Mouse (Mus musculus) stomach, postnatal 0 days (tissue): ENCODE measurements at regions not wholly inside any gene's neighbourhood (a gene's known extent, or its start where the extent isn't known, plus 50 kb on each side); places are given as distances from the start of the nearest gene placed in this dataset.

Experiments used
- ATAC-seq: fragments of 200-750 bp; cut with Nextera tagmentation; 2 replicates; pipeline ENCODE4 v1.8.0; 2017; ENCODE audit not compliant: low FRiP score, low TSS enrichment
- DNase-seq: peaks from one replicate; pipeline ENCODE4 v3.0.0-alpha.2; 2016; ENCODE audit warnings: low spot score
- H3K27ac ChIP-seq: fragments of 300-500 bp; sonication (generic); replicated peaks from 2 replicates; pipeline ENCODE4 v1.5.1; 2014; ENCODE audit warnings: mild to moderate bottlenecking, control low read depth
- H3K27me3 ChIP-seq: fragments of 300-500 bp; sonication (generic); 2 replicates; pipeline ENCODE4 v1.6.1; 2014; ENCODE audit warnings: low read length; ENCODE audit not compliant: control insufficient read depth, insufficient read depth
- H3K36me3 ChIP-seq: fragments of 300-500 bp; sonication (generic); 2 replicates; pipeline ENCODE4 v1.6.1; 2014; ENCODE audit warnings: low read length, mixed read lengths; ENCODE audit not compliant: control insufficient read depth, insufficient read depth
- H3K4me1 ChIP-seq: fragments of 300-500 bp; sonication (generic); replicated peaks from 2 replicates; pipeline ENCODE4 v1.6.1; 2014; ENCODE audit warnings: antibody characterized with exemption; ENCODE audit not compliant: control insufficient read depth, insufficient read depth
- H3K4me2 ChIP-seq: fragments of 300-500 bp; sonication (generic); replicated peaks from 2 replicates; pipeline ENCODE4 v1.6.1; 2014; ENCODE audit warnings: low read depth, mild to moderate bottlenecking, control low read depth, moderate library complexity
- H3K4me3 ChIP-seq: fragments of 300-500 bp; sonication (generic); 2 replicates; pipeline ENCODE4 v1.5.1; 2014; ENCODE audit warnings: low read depth, low read length, control low read depth
- H3K9ac ChIP-seq: fragments of 300-500 bp; sonication (generic); 2 replicates; pipeline ENCODE4 v1.6.1; 2014; ENCODE audit warnings: mild to moderate bottlenecking, low read length, control low read depth, mixed read lengths
- H3K9me3 ChIP-seq: fragments of 300-500 bp; sonication (generic); 2 replicates; pipeline ENCODE4 v1.6.1; 2016; ENCODE audit warnings: low read length; ENCODE audit not compliant: control insufficient read depth
- CTCF ChIP-seq: IDR thresholded peaks from 2 replicates; pipeline ENCODE4 v1.5.1; 2016; ENCODE audit warnings: antibody characterized with exemption, low read depth, mild to moderate bottlenecking, moderate library complexity
- EP300 ChIP-seq: optimal IDR thresholded peaks from 2 replicates; pipeline ENCODE3; 2016; ENCODE audit warnings: antibody characterized with exemption
- WGBS: fragments of 180-500 bp; shearing (Covaris S2); extraction: QIAGEN DNeasy Blood & Tissue Kit; methylation state at CpG from one replicate; pipeline ENCODE4 v1.1.7; 2014; 5-methylcytosine and 5-hydroxymethylcytosine counted together

- no peaks in the 10 kb centered on the region for H3K27me3 ChIP-seq
- 84% methylated on average over 1 of the region's 1 CpGs for WGBS
- no peak for DNase-seq
- no peak overlapping the region for H3K4me2 ChIP-seq
- H3K36me3 ChIP-seq, result no peaks in the 10 kb centered on the region
- no peak overlapping the region for H3K27ac ChIP-seq
- TF ChIP-seq EP300, result no peak
- no peak for TF ChIP-seq CTCF
- no peak for ATAC-seq
- no peak overlapping the region for H3K4me3 ChIP-seq
- H3K9ac ChIP-seq, result no peak overlapping the region
- H3K4me1 ChIP-seq, result no peaks in the 10 kb centered on the region
- H3K9me3 ChIP-seq, result no peaks in the 10 kb centered on the region
Measured at GRCm38 (mm10) chr3:16888132-16888531, 881.9 kb upstream of the Gm5150 start.

- TF ChIP-seq EP300 (no peak), CTCF (no peak)
- no peak overlapping the region for H3K4me2 ChIP-seq
- H3K9ac ChIP-seq, result no peak overlapping the region
- H3K4me3 ChIP-seq, result no peak overlapping the region
- no peaks in the 10 kb centered on the region for H3K27me3 ChIP-seq
- H3K9me3 ChIP-seq, result no peaks in the 10 kb centered on the region
- WGBS, result 63% methylated on average over 2 of the region's 2 CpGs
- no peak overlapping the region for H3K27ac ChIP-seq
- no peak for ATAC-seq
- DNase-seq, result no peak
- H3K36me3 ChIP-seq, result no peaks in the 10 kb centered on the region
- H3K4me1 ChIP-seq, result no peaks in the 10 kb centered on the region
Measured at GRCm38 (mm10) chr3:16872337-16873117, 866.3 kb upstream of the Gm5150 start.

- no peak overlapping the region for H3K27ac ChIP-seq
- no peak overlapping the region for H3K4me3 ChIP-seq
- WGBS, result 38% methylated on average over 1 of the region's 1 CpGs
- TF ChIP-seq CTCF, result no peak
- TF ChIP-seq EP300, result no peak
- H3K4me1 ChIP-seq, result no peaks in the 10 kb centered on the region
- DNase-seq, result no peak
- no peak for ATAC-seq
- no peaks in the 10 kb centered on the region for H3K9me3 ChIP-seq
- H3K27me3 ChIP-seq, result no peaks in the 10 kb centered on the region
- no peak overlapping the region for H3K4me2 ChIP-seq
- no peak overlapping the region for H3K9ac ChIP-seq
- no peaks in the 10 kb centered on the region for H3K36me3 ChIP-seq
Measured at GRCm38 (mm10) chr3:16860034-16860433, 853.8 kb upstream of the Gm5150 start.

- H3K4me1 ChIP-seq, result no peaks in the 10 kb centered on the region
- no peaks in the 10 kb centered on the region for H3K27me3 ChIP-seq
- H3K4me3 ChIP-seq, result no peak overlapping the region
- TF ChIP-seq CTCF, result no peak
- no peak for TF ChIP-seq EP300
- DNase-seq (no peak), ATAC-seq (no peak)
- H3K27ac ChIP-seq, result no peak overlapping the region
- H3K4me2 ChIP-seq, result no peak overlapping the region
- H3K9me3 ChIP-seq, result no peaks in the 10 kb centered on the region
- 63% methylated on average over 2 of the region's 2 CpGs for WGBS
- H3K36me3 ChIP-seq, result no peaks in the 10 kb centered on the region
- H3K9ac ChIP-seq, result no peak overlapping the region
Measured at GRCm38 (mm10) chr3:16858931-16859330, 852.7 kb upstream of the Gm5150 start.

DNA sequence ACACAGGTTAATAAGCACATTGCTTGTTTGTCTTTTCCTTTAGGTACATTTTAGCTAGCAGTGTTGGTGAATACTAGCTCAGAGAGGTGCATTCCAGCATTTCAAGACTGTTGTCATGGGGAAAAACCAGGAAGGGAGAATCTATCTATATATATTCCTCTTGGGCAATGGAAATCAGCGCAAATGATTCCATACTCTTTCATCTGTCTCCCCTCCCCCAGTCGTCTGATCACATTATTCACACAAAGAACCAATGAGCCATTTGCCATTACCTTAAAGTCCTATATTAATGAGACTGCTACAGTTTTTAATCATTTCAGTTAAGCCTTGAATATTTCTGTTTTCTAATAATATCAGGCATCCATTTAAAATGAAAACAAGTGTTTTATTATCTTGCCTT, 849.0 kb upstream of the Gm5150 start:
- H3K4me3 ChIP-seq, result no peak overlapping the region
- WGBS, result 70% methylated on average over 2 of the region's 2 CpGs

DNA sequence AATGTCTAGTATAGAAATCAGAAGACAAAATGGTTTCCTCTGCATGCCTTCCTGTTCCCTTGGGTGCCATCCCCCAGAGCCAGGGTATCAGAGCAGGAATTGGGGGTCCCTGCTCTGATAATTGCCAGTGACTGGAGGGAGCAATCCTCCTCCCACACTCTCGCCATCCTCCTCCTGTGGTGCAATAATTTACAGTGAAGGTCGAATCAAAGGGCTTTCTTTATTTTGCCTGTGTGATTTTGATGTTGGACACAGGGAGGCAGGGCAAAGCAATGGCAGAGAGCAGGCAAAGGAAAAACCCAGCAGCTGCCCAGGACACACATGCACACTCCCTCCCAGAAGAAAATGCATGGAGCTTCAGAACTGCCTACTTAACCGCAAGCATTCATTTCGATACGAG, 847.8 kb upstream of the Gm5150 start:
- H3K4me1 ChIP-seq, result no peaks in the 10 kb centered on the region
- H3K4me3 ChIP-seq, result no peak overlapping the region
- DNase-seq (no peak), ATAC-seq (no peak)
- no peaks in the 10 kb centered on the region for H3K9me3 ChIP-seq
- H3K27ac ChIP-seq, result no peak overlapping the region
- no peak for TF ChIP-seq EP300
- TF ChIP-seq CTCF, result no peak
- H3K4me2 ChIP-seq, result no peak overlapping the region
- no peaks in the 10 kb centered on the region for H3K36me3 ChIP-seq
- 50% methylated on average over 5 of the region's 5 CpGs for WGBS
- H3K9ac ChIP-seq, result no peak overlapping the region
- H3K27me3 ChIP-seq, result no peaks in the 10 kb centered on the region

More for the DNA sequence above, 849.0 kb upstream of the Gm5150 start:
- ATAC-seq (no peak), DNase-seq (no peak)
- Histone ChIP-seq H3K27ac (no peak overlapping the region), H3K9ac (no peak overlapping the region), H3K36me3 (no peaks in the 10 kb centered on the region), H3K4me1 (no peaks in the 10 kb centered on the region), H3K27me3 (no peaks in the 10 kb centered on the region), H3K9me3 (no peaks in the 10 kb centered on the region), H3K4me2 (no peak overlapping the region)
- TF ChIP-seq EP300 (no peak), CTCF (no peak)
